9 mouse cellular contexts compared by ENCODE assay signal in genomic region chr9:100605985-100606554, GRCm38 (mm10). TPM values are rescaled to one million over a fixed set of nuclear protein-coding genes. Genes with fewer than 3 reads are reported as not detected.
DNase-seq lines count a peak whose midpoint lies in the region; ATAC-seq and TF ChIP-seq lines count a peak whose summit lies in the region.
"Had no signal": no experiment of that assay in that cellular context is flagged by ENCODE, and none has a peak within 500 bp of the region (broad histone marks: within the 10 kb centered on the region; RNA-seq: fewer than 3 reads in every experiment).

No protein-coding gene starts in this region.

- no peak overlapping the region for H3K27ac ChIP-seq in layer of hippocampus, adult 2 months
- H3K27ac ChIP-seq in embryonic fibroblast, embryonic 13.5 days (ENCODE audit: insufficient read depth, low read length): peak overlapping the region; percentile 81
- H3K27ac ChIP-seq: neural tube, embryonic 13.5 days had no signal

- no peaks in the 10 kb centered on the region for H3K4me1 ChIP-seq in embryonic fibroblast, embryonic 13.5 days (ENCODE audit: control insufficient read depth, insufficient read depth, low read length)
- H3K4me1 ChIP-seq: neural tube, embryonic 13.5 days had no signal

- H3K4me3 ChIP-seq in layer of hippocampus, adult 2 months: no peak overlapping the region
- no peak overlapping the region for H3K4me3 ChIP-seq in embryonic fibroblast, embryonic 13.5 days (ENCODE audit: insufficient read depth, low read length)
- H3K4me3 ChIP-seq: neural tube, embryonic 13.5 days had no signal

- TF ChIP-seq CTCF in layer of hippocampus, adult 2 months (conservative IDR thresholded peaks at IDR 0.05): peak; percentile 31
- no peak for TF ChIP-seq CTCF in embryonic fibroblast, embryonic 13.5 days (IDR thresholded peaks at IDR 0.05; ENCODE audit: borderline replicate concordance, insufficient read depth, low read length)

- intact Hi-C loops in left cerebral cortex, postnatal 4 days (cut with DNase I): no loop called here

- peak; percentile 57 to 77 for DNase-seq in adrenal gland, adult (ENCODE audit: inconsistent age in 2 of 2, low spot score in 1 of 2)
- no peak for DNase-seq in adrenal gland, postnatal 4 days (ENCODE audit: low spot score in 2 of 2)
- DNase-seq in layer of hippocampus, adult 2 months (ENCODE audit: low spot score in 2 of 2): peak; percentile 18 to 25
- no peak for DNase-seq in layer of hippocampus, postnatal 36 days
- peak; percentile 43 for DNase-seq in left cerebral cortex, postnatal 4 days
- DNase-seq in urinary bladder, postnatal 4 days (ENCODE audit: low spot score in 2 of 2): no peak

- no peak for ATAC-seq in activated CD4-positive, CD25-positive, alpha-beta regulatory T cell, adult 4 months

- no peak for TF ChIP-seq POLR2A in embryonic fibroblast, embryonic 13.5 days (IDR thresholded peaks at IDR 0.05; ENCODE audit: low read depth, low read length)

RNA-seq across cellular contexts. Expression of gene Stag1, which starts 8.5 kb away (rescaled TPM):
- 10 to 100 TPM; 56.9 to 57.5 TPM for total RNA-seq in adrenal gland, postnatal 4 days (2021)
- 10 to 100 TPM; 67.6 to 69.7 TPM for total RNA-seq in layer of hippocampus, adult 2 months (2021)
- 10 to 100 TPM; 56.8 to 67.8 TPM for total RNA-seq in layer of hippocampus, postnatal 36 days (2021)
- 31.4 and 40.2 TPM in 2 replicates for polyA plus RNA-seq in embryonic fibroblast, embryonic 13.5 days (2011; ENCODE audit: insufficient read length, low read depth, missing spikeins)
- 10 to 100 TPM; 45.8 to 55.4 TPM for total RNA-seq in left cerebral cortex, postnatal 4 days (2021)
- 10 to 100 TPM; 72.6 to 89.9 TPM for polyA plus RNA-seq in activated CD4-positive, CD25-positive, alpha-beta regulatory T cell, adult 4 months (2017; shearing (Covaris generic))

RNA-seq across cellular contexts. Expression of gene Slc35g2, which starts 35.2 kb away (rescaled TPM):
- total RNA-seq in adrenal gland, postnatal 4 days (2021): 1 to 10 TPM; 8.7 to 9.5 TPM
- total RNA-seq in layer of hippocampus, adult 2 months (2021): 10 to 100 TPM; 17.2 to 18.6 TPM
- total RNA-seq in layer of hippocampus, postnatal 36 days (2021): 10 to 100 TPM; 17.6 to 19.8 TPM
- polyA plus RNA-seq in embryonic fibroblast, embryonic 13.5 days (2011; ENCODE audit: insufficient read length, low read depth, missing spikeins): 2.6 and 2.8 TPM in 2 replicates
- total RNA-seq in left cerebral cortex, postnatal 4 days (2021): 1 to 10 TPM; 4.3 to 6.2 TPM
- polyA plus RNA-seq in activated CD4-positive, CD25-positive, alpha-beta regulatory T cell, adult 4 months (2017; shearing (Covaris generic)): under 1 TPM; 0.31 to 0.62 TPM

Comparison
In these comparisons a context has a peak if more than half of its experiments do, and no peak if none do; other contexts are left out.
1. DNase-seq: peak in adrenal gland, adult (2 of 2), layer of hippocampus, adult 2 months (2 of 2) and left cerebral cortex, postnatal 4 days (single experiment); none in adrenal gland, postnatal 4 days (0 of 2), layer of hippocampus, postnatal 36 days (0 of 2) and urinary bladder, postnatal 4 days (0 of 2).